Mouse (Mus musculus) ovary, postnatal 10 days (tissue): ENCODE data around the gene Myo1e.

Source experiments
- DNase-seq: peaks from one replicate; pipeline ENCODE4 v3.0.0; 2022; ENCODE audit warnings: low spot score

Myo1e gene

DNA sequence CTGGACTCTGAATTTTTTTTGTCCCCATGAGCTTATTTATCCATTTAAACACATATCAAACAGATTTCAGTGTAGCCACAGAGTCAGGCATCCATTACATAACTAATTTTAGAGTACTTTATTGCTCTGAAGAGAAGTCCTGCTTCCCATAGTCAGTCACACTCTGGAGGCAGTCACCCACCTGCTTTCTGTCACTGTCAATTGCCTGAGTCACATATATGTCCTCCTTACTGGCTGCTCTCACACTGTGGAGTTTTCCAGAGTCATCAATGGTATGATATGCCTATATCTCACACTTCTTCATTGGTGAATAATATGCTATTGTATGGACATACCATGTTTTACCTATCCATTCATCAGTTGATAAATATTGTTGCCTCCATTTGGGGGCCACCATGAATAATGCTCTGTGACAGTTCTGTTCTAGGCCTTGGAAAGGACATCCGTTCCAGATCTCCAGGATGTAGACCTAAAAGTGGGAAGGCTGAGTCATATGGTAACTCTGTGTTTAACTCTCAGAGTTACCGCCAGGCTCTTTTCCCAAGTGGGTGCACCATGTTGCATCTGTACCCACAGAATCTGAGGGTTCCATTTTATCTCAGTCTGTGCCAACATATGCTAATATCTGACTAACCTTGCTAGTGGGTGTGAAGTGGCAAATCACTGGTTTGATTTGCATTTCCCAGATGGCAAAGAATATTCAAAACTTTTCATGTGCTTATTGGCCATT, 152.4 kb downstream of the Myo1e start:
- DNase-seq, result no peak

DNA sequence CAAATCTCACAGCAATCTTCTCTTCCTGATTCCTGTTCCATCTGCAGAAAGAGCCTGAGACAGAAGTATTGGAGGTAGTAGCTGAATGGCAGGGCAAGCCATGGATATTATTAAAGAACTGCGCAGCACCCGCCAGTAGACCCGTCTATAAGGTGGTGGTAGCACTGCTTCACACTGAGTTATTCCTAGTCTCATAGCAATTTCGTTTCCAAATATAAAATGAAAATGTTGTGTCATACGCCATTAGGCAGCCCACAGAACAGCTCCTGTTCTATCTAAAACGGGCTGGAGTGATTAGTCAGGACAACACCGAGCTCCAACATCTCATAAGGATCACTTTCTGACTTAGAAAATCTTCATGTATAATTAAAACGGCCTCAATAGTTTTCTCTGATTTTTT, 157.6 kb downstream of the Myo1e start:
- no peak for DNase-seq

DNA sequence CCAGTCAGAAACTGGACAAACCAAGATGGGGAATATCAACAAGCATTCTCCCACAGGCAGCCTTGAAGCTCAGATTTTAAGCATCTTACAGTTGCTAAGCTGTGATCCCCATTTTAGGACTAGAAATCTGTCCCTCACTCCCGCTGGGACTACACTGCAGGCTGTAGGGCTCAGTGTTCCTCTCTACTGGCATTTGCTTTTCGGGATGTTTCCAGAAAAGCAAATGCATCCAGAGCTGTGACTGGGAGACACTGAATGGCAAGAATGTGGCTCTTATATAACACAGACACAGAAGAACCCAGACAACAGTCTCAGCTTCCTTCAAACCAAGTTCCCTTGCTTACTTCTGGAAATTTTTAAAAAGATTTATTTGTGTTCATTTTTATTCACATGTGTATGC, 158.8 kb downstream of the Myo1e start:
- DNase-seq, result no peak

DNA sequence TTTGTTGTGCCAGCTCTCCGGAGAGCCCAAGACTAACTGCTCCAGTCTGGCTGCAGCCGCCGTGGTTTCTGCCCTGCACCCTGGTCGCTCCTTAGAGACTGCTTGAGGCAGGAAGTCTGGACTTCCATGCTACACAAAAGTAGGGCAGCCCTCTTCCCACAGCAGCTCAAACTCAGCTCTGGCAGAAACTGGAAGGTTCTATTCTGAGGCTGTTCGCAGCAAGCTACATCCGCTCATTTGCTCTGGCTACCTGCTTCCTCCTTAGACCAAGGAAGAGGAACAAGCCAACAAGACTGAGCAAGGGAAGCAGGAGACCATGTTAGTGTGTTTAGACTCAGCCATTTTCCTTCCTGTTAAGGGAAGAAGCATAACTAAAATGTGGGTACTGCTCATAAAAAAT, 159.7 kb downstream of the Myo1e start:
- DNase-seq, result no peak

DNA sequence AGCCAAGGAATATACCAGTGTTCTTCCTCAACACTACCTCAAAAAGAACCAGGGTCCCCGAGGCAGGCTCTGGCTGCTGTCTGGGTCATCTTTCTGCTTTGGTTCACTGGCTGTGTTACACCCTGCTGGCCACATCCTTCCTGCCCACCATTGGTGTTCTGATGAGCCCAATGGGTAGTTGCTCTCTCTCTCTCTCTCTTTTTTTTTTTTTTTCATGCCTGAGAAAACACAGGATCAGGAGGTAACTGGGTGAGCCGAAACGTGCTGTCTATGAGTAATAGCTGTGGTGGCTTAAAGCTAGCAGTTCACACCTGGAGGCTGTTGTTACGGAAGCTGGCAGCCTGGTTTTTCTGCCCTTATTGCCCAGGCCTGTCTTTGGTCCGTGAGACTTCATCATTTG, 164.5 kb downstream of the Myo1e start:
- DNase-seq, result no peak

DNA sequence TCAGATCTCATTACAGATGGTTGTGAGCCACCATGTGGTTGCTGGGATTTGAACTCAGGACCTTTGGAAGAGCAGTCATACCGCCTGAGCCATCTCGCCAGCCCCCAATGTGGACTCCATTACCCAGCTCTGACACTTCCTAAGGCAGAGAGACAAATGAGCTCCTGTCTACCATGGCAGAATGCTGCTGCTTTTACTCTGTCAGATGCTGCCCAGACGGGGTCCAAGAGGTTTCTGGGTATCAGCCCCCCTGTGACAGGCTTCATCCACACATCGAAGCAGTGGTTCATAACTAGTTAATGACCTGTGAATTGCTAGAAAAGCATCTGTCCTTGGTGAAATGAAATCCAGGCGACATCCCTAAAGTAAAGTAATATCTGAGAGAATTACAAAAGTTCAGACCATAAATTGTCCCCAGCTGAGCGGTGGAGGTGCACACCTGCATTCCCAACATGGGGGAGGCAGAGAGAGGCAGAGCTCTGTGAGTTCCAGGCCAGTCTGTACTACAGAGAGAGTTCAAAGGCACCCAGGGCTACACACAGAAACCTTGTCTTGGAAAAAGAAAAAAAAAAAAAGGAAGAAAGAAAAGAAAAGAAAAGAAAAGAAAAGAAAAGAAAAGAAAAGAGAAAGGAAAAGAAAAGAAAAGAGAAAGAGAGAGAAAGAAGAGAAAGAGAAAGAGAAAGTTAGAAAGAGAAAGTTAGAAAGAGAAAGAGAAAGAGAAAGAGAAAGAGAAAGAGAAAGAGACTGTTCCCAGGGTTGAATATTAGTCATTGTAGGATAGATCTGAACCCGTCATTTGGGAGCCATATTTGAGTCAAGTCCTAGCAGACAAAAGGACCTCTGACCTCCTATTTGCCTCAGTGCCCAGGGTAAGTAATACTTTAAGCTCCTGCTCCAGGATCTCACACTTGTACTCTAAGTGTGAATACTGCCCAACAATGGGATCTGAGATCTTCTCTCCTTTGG, 172.6 kb downstream of the Myo1e start:
- DNase-seq, result no peak

DNA sequence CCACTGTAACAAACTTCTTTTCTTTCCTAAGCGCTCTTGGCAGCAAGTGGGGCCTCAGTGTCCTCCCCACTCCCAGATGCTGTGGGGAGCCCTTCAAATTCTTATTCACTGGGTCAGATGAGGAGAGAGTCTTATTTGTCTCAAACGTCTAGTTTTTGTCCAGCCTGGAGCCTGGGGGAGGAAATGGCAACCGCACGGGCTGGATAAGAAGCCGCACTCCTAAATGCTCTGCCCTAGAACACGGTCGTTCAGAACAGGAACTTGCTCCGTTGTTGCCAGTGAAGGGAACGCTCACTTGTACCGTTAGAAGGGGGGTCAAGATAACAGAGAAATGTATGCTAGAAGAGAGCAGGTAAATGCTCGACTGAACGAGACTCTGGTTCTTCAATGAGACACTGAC, 174.9 kb downstream of the Myo1e start:
- DNase-seq, result no peak

- no peak for DNase-seq
Observed at GRCm38 (mm10) chr9:70383750-70384149, 176.6 kb downstream of the Myo1e start.

- no peak for DNase-seq
Observed at GRCm38 (mm10) chr9:70384494-70384893, 177.3 kb downstream of the Myo1e start.

- DNase-seq, result no peak
Observed at GRCm38 (mm10) chr9:70384958-70385728, 178.0 kb downstream of the Myo1e start.

- DNase-seq, result no peak
Observed at GRCm38 (mm10) chr9:70387410-70388119, 180.4 kb downstream of the Myo1e start.

DNA sequence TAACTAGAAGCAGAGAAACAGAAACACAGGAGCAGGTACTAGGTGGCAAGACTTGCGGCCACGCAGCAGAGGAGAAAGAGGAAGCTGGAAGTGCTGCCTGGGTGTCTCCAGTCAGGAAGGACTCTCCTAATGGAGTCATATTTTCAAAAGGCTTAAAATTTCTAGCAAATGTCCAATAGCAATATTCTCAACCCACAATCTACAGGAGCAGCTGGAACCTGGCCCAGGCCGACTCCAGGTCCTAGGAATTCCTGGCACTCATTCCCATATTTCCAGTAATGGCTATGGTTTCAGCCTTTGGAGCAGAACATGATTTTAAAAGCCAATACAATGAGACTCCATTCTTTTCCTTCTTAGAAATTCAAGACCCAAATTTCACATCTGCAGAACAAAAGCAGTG, 182.4 kb downstream of the Myo1e start:
- DNase-seq, result no peak

- no peak for DNase-seq
Observed at GRCm38 (mm10) chr9:70391042-70391441, 183.9 kb downstream of the Myo1e start.

DNA sequence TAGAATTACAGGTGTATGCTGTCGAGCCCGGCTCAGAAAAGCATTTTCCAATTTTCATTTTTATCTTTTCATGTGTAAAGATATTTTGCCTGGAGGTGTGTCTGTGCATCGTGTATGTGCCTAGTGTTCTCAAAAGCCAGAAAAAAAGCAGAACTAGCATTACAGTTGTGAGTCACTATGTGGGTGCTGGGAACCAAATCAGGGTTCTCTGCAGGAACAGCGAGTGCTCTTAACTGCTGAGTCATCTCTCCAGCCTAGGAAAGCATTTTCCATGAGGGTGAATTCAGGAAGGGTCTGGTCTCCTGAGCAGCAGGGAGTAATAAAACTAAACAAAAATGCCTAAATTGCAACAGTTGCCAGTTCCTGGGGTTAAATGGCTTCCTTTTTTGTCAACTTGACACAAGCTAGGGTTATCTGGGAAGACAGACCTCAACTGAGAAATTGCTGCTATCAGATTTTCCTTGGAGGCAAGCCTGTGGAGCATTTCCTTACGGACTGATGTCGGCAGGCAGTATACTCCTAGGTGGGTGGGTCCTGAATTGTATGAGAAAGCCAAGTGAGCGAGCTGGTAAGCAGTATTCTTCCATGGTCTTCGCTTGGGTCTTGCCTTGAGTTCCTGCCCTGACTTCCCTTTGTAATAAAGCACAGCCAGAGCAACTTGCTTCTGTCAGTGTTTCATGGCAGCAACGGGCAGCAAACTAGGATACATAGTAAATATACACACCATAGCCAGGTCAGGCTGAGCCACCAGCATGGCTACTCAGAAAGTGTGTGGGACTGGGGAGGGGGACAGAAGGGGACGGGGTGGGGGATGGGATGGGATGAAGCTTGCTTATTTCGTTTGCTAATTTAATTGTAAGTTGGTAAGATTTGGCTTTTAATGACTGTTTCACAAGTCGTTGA, 184.8 kb downstream of the Myo1e start:
- DNase-seq, result no peak

GRCm38 (mm10) chr9:70392563-70392907, 185.4 kb downstream of the Myo1e start:
- DNase-seq, result no peak

DNA sequence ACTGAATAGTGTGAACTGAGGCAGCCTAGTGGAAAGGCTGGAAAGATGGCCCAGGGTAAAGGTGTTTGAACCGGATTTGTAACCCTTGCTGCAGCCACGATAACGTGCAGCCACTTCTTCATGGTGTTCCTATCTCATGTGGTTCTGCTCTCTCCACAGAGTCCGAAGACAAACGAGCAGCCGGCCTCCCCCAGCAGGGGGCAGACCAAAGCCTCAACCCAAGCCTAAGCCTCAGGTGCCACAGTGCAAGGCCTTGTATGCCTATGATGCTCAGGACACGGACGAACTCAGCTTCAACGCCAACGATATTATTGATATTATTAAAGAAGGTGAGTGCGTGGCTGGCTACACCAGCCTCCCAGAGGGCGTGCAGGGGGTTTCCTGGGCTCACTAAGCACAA, 188.5 kb downstream of the Myo1e start:
- DNase-seq, result no peak

DNA sequence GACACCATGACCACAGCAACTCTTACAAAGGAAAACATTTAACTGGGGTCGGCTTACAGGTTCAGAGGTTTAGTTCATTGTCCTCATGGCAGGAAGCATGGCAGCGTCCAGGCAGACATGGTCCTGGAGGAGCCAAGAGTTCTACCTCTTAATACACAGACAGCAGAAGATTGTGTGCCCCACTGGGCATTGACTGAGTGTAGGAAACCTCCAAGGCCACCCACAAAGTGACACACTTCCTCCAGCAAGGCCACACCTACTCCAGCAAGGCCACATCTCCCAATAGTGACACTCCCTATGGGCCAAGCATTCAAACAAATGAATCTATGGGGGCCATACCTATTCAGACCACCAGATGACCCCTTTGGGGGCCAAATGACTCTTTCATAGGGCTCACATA, 188.9 kb downstream of the Myo1e start:
- DNase-seq, result no peak

DNA sequence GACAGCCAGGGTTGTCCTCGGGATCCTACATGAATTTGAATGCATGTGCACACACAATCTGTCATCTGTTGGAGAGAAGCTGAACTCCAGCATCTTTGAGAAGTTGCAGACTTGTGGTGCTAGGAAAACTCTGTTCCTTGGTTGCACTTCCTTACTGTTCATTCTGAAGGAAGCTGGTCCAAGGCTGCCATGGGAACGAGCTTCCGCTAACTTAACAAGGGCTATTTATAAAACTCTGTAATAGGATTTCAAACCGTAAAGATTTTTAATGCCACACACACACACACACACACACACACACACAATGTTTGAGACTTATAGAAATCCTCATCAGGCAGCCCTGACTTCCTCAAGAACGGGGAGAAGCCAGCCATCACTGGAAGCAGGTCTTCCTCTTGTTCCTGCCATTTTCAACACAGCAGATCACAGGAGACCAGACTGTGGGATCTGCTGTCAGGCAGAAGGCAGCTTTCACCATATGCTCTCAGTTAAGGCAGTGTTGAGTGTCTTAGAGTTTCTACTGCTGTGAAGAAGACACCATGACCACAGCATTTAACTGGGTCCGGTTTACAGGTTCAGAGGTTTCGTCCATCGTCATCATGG, 194.9 kb downstream of the Myo1e start:
- DNase-seq, result no peak

GRCm38 (mm10) chr9:70406596-70406995, 199.4 kb downstream of the Myo1e start:
- DNase-seq, result no peak

DNA sequence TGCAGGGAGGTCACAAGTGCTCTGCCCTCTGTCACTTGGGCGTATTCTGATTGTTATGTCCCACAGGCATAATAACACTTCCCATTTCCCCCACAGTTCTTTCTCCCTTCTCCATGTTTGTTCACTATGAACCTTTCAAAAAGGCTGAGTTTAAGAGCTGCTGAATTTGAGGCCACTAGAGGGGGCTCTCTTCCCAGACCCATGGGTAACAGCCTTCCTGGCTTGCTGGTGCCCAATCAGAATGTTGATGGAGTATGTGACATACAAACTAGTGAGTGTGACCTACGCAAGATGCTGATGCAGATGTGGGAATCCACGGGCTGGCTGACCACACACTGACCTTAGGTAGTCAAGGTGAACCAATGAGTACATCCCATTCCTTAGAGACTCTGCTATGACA, 201.6 kb downstream of the Myo1e start:
- DNase-seq, result no peak

DNA sequence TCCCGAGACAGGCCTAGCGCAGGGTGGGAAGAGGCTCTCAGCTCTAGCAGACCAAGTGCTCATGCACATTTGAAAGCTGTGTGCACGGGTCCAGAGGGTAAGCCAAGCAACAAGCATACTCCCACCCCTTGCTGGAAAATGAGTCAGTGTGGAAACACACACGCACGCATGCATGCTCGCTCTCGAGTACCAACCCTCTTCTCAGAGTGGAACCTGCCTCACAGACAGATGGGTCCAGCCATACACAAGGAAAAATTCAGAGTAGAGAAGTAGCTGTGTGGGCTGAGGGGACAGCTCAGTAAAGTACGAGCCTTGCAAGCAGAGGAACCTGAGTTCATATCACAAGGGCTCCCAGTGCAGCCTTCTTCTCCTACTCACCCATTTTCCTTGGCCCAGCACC, 202.6 kb downstream of the Myo1e start:
- no peak for DNase-seq
